Mouse (Mus musculus): Measurements from ENCODE around the gene Hcn1.

Gene Hcn1

DNA sequence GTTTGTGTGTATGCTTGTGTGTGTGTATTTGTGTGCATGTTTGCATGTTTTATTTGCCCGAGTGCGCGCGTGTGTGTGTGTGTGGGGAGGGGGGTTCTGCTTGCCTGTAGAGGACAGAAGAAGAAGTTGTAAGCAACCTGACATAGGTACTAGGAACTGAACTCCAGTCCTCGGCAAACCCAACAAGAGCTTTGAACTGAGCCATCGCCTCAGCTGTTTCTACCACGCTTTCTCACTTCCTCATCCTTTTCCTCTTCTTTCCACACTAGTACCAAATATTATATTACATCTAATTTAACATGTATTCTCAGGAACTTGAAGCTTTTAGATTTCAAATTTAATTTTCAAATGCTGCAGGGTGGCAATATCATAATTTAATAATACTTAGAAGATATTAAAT lies 236.1 kb downstream of the Hcn1 start:
- in situ Hi-C loops (cut with MboI; ENCODE audit: low pct_unique_long_range_greater_than_20kb in 1 of 2, low sequenced_read_pairs in 2 of 2, unreplicated experiment in 1 of 2) = no loop called here

DNA sequence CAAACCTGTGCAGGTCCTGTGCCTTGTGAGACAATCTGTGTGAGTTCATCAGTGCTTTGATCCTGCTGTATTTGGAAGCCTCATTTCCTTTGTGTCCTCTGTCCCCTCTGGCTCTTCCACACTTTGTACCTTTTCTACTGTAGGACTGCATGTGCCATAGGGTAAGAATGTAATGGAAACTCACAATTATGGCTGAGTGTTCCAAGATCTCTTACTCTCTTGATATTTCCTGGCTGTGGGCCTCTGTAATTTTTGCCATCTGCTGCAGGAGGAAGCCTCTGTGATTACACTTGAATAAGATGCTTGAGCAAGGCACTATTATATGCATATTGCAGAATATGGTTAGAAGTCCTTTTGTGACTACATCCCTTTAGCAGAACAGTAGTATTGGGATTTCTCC lies 240.2 kb downstream of the Hcn1 start:
- in situ Hi-C loops (cut with MboI; ENCODE audit: low pct_unique_long_range_greater_than_20kb in 1 of 2, low sequenced_read_pairs in 2 of 2, unreplicated experiment in 1 of 2) = no loop called here

DNA sequence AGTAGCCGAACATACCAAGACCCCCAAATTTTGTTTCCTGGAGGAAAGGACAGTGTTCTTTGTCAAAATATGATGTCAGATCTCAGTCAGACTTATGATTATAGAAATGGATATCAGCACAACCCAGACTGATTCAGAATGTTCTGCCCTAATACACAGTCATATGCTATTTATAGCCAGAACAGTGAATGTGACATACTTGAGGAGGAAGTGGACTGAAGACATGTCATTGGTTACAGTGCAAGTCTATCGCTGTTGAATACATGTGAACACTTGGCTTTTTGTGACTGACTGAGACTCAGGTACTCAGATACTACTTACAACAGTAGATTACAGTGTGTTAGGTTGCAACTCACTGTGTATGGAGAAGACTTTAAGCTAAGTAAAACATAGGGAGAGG lies 245.2 kb downstream of the Hcn1 start:
- in situ Hi-C loops (cut with MboI; ENCODE audit: low pct_unique_long_range_greater_than_20kb in 1 of 2, low sequenced_read_pairs in 2 of 2, unreplicated experiment in 1 of 2) = no loop called here

DNA sequence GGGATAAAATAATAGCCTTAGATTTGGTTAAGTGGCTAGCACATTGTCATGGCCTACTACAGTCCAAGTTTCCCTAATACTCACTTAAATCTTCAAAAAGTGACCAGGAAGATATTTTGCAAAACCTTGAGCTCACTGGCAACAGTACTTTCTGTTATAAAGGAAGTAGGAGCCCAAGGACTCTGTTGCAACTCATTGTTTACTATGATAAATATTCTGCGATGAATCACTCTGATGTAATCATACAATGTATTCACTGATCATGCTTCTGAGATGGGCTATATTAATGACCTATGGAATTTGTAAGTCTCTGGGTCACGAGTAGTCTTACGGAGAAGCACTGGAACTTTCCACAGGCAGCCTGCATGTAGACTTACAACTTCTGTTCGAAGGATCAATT lies 246.6 kb downstream of the Hcn1 start:
- in situ Hi-C loops (cut with MboI; ENCODE audit: low pct_unique_long_range_greater_than_20kb in 1 of 2, low sequenced_read_pairs in 2 of 2, unreplicated experiment in 1 of 2) = no loop called here

DNA sequence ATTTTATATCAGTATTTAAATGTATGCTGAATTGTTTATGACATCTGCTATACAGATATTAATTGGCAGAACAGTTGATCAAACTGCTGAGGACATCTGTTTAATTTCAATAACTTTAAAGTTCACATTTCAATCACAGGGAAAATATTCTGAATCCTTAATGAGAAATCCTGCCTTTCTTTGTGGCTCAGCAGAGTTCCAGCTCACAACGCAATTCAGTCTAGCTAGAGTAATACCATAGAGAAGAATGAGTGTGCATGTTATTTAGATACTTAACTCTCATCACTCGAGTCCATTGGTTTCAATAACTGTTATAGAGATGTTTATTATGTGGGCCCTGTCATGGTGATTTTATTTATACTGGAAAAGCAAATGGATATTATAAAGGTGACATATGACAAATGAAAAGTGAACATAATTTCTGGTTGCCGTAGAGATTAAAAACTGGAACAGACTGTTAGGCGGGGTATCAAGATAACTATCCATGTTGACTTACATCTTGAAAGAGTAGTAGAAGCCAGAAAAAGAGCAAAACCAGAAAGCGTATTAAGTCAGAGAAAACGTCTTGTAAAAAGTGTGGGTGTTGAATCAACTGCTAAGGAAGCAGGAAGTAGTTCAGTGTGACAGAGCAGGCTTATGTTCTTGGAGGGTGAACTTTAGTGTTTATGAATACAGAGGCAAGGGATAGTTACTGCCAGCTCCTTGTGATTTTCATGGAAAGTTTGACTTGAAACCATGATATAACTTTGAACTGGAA lies 250.0 kb downstream of the Hcn1 start:
- in situ Hi-C loops (cut with MboI; ENCODE audit: low pct_unique_long_range_greater_than_20kb in 1 of 2, low sequenced_read_pairs in 2 of 2, unreplicated experiment in 1 of 2) = no loop called here

DNA sequence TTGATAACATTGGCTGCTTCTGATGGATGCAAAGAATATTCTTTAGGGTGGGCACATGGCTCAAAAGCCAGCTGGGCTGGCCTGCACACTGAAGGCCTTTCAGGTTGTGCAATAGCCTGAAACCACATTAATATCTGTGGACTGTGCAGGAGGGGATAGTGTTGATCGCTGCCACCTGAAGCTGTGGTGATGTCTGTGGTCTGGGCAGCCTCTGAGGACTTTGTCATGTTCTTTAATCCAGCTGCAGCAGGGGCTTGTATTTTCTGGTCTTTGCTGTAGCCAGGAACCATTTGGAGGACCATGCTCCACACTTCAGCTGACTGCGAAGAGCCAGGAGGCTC lies 250.6 kb downstream of the Hcn1 start:
- in situ Hi-C loops (cut with MboI; ENCODE audit: low pct_unique_long_range_greater_than_20kb in 1 of 2, low sequenced_read_pairs in 2 of 2, unreplicated experiment in 1 of 2) = no loop called here

DNA sequence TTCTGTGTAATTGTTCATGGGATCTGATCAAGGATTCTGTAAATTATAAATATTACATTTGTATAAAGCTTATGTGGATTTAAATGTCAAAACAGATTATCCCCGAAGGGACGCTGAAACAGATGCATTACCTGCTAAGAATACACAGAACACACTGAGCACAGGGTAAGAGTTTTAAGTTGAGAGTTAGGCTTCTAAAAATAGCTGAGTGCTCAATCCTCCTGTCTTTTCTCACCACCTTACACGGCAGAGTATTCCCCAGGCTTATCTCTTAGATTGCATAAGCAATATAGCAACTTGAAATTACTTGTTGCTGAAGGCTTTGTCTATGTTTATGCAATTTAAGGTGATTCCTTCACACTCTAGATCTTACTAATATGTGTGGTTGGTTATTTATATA lies 256.3 kb downstream of the Hcn1 start:
- in situ Hi-C loops (cut with MboI; ENCODE audit: low pct_unique_long_range_greater_than_20kb in 1 of 2, low sequenced_read_pairs in 2 of 2, unreplicated experiment in 1 of 2) = no loop called here

DNA sequence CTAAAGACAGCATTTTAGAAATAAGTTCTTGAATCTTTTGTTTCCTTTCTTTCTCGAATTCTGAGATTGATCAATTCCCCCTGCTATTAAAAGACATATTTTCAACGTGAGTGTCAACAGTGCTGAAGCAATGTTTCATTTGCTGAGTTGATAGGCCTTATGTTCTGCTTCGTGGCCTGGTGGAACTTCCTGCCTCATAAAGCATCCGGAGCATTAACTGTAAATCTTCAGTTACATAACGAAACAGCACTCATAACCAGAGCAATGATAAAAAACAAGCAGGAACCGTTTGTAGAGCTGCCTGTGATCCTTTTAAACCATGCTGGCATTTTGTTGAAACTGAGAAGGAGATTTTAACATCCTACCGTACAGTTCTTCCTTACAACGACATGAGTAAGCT lies 275.7 kb downstream of the Hcn1 start:
- in situ Hi-C loops (cut with MboI; ENCODE audit: low pct_unique_long_range_greater_than_20kb in 1 of 2, low sequenced_read_pairs in 2 of 2, unreplicated experiment in 1 of 2) = no loop called here

DNA sequence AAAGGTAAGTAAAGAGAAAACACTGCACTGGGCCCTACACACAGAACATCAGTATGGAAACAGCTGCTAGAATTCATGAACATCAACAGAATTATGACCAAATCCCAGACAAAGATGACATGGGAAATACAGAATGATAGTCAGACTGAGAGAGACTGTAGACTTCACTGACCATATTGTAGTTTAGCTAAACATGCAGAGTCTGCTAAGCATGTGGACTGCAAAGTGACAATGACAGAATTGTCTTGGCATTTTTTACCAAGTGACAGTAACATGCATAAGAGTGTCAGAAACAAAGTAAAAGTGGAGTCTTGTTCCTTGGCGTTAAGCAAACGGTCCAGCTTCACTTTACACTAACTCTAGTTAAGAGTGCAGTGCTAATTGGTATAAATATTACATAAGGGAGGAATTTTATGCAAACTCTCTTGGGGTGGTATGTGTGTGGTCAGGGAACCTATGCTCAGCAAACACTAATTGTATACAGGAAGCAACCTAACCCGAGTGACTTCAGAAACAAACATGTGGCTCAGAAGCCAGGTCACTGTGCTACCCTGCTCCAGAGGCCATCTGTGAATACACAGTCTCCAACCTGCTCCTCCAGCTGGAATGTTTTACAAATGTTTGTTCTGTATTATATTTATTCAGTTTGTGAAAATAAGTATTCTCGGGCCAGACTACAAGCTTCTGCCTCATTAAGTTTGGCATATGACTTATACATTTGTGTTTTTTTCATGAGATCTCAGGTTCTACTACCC lies 278.5 kb downstream of the Hcn1 start:
- in situ Hi-C loops (cut with MboI; ENCODE audit: low pct_unique_long_range_greater_than_20kb in 1 of 2, low sequenced_read_pairs in 2 of 2, unreplicated experiment in 1 of 2) = no loop called here

DNA sequence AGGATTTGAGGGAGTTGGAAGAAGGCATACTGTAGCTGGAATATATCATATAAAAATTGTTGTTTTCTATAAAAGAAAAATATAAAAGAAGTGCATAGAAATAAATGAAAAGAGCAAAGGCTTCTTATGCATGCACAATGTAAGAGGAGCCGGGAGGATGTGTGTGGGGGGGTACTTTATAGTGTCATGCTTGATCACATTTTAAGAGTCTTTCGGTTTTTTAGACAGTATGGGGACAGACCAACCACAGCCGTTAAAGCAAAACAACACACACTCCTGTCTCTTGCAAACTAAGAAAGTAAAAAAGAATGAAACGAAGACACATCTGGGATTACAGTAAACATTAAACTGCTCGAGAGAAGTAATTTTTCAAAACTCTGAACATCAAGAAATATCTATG lies 290.0 kb downstream of the Hcn1 start:
- in situ Hi-C loops (cut with MboI; ENCODE audit: low pct_unique_long_range_greater_than_20kb in 1 of 2, low sequenced_read_pairs in 2 of 2, unreplicated experiment in 1 of 2) = no loop called here

DNA sequence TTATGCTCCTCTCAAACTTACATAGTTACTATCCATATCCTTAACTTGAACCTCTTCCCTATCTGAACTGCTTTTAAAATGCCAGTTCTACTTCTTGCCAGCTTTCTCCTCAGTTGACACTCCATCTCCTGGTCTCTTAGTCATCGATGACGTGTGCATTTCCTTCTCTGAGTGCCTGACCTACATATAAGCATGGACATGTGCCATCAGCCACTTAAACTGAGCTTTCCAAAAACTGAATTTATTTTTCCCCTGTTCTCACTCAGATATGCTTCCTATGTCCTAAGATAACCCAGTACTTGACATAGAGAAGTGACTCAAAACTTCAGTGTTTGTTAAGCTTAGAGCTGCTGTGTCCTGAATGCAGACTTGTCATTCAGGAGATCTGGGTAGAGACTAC lies 295.9 kb downstream of the Hcn1 start:
- in situ Hi-C loops (cut with MboI; ENCODE audit: low pct_unique_long_range_greater_than_20kb in 1 of 2, low sequenced_read_pairs in 2 of 2, unreplicated experiment in 1 of 2) = no loop called here

DNA sequence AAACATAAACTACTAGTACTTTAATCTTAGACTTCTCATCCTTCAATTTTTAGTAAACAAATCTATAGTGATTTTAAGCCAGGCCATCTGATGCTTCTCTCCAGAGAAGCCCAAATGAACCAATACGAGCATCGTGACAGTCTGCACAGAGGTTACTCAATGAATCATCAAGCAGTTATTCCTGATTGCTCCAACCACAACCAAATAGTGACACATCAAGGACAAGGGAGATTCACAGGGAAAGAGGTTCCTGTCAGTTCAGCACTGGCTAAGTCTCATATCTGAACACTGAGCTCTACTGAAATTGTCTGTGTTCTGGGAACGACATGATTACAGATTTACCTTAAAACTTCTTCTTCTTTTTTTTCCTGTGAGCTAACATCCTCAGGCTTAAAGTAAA lies 305.7 kb downstream of the Hcn1 start:
- in situ Hi-C loops (cut with MboI; ENCODE audit: low pct_unique_long_range_greater_than_20kb in 1 of 2, low sequenced_read_pairs in 2 of 2, unreplicated experiment in 1 of 2) = no loop called here

DNA sequence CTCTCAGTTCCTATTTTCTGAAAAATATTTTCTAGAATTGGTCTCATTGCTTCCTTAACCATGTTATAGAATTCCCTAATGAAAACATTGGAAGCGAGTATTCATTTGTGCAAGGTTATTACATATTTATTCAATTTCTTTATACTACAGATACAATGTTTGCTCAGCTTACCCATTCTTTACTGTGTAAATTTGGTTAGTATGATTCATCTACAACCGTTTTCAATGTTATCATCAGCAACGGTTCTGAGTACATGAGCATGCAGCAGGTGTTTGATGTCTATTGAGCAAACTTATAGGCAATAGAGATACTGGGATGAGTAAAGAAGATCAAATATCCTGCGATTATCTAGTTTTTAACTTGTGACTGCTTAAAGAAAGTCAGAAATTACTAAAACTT lies 327.6 kb downstream of the Hcn1 start:
- in situ Hi-C loops (cut with MboI; ENCODE audit: low pct_unique_long_range_greater_than_20kb in 1 of 2, low sequenced_read_pairs in 2 of 2, unreplicated experiment in 1 of 2) = no loop called here

DNA sequence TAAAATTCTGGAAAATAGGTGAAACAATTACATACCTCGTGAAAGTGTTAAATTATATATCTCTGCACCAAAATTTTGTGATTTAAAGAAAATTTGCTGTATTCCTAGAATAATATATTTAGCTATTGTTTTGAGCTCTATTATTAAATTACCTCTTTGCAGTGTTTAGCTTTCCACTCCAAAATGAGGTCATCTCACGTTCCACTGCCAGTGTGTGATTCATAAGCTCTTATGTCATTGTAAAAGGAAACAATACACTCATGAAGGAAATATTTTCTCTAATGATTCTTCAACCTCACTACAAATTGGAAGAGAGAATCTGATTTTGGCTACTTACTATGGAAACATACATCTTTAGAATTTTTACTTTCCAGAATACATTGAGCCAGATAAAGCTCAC lies 329.6 kb downstream of the Hcn1 start:
- in situ Hi-C loops (cut with MboI; ENCODE audit: low pct_unique_long_range_greater_than_20kb in 1 of 2, low sequenced_read_pairs in 2 of 2, unreplicated experiment in 1 of 2) = no loop called here

DNA sequence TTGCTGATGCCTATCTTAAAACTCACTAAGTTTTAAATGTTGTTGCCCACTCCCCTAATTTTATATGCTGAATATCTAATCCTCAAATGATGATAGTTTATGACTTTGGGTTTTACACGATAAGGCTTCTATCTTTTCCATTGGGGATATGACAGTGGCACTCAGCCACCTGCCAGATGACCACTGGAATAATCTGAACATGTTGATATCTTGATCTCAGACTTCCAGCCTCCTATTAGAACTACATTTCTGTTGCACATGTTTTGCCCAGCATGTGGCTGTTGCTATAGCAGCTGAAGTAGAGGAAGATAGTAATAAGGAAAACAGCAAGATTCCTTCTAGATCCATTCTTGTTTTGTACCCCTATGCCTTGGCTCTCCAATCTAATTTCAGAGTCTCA lies 336.6 kb downstream of the Hcn1 start:
- in situ Hi-C loops (cut with MboI; ENCODE audit: low pct_unique_long_range_greater_than_20kb in 1 of 2, low sequenced_read_pairs in 2 of 2, unreplicated experiment in 1 of 2) = no loop called here

DNA sequence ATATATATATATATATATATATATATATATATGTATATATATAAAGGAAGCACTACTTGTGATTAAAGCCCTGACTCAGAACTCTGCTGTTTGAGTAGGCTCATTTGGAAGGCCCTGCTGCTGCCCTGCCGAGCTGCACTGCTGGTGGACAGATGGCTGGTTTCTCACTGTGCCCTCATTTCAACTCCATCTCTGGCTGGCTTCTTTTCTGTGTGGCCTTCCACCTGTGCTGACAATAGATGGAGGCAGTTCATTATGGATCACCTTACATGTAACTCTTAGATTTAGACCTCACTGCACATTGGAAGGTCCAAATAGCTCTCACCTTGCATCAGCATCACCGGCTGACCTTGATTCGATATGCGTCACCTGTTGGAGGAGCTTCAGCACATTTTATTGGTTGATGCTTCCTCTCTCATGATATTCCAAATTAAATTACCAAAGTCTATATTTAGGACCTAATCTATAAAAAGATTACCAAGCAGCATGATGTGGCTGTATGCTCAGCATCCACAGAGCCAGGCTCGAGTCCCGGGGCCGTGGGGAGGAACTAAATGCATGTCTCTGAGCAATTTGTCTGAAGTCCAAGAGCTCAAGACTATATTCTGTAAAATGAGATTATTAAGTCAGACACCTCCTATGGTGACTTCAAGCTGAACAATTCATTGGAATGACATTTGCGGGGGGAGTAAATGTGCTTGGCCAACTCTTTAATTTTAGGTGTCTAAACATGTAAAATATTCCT lies 338.6 kb downstream of the Hcn1 start:
- in situ Hi-C loops (cut with MboI; ENCODE audit: low pct_unique_long_range_greater_than_20kb in 1 of 2, low sequenced_read_pairs in 2 of 2, unreplicated experiment in 1 of 2) = no loop called here

DNA sequence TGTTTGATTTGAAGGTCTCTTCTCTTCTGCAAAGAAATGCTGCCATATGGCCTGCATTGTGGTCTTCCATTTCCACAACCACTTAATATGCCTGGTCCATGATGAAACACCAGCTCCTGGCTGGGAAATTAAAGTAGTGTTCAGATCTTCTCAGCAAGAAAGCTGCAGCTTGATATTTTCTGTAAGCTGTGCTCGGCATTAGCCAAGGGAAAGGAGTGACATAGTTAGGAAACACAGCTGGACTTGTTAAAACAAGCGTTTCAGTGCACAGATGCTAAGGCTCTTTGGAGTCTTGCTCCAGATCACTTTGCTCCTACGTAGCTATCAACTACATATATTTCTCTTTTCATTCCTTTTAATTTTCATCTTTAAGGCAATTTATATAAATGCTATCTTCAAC lies 344.7 kb downstream of the Hcn1 start:
- in situ Hi-C loops (cut with MboI; ENCODE audit: low pct_unique_long_range_greater_than_20kb in 1 of 2, low sequenced_read_pairs in 2 of 2, unreplicated experiment in 1 of 2) = no loop called here

DNA sequence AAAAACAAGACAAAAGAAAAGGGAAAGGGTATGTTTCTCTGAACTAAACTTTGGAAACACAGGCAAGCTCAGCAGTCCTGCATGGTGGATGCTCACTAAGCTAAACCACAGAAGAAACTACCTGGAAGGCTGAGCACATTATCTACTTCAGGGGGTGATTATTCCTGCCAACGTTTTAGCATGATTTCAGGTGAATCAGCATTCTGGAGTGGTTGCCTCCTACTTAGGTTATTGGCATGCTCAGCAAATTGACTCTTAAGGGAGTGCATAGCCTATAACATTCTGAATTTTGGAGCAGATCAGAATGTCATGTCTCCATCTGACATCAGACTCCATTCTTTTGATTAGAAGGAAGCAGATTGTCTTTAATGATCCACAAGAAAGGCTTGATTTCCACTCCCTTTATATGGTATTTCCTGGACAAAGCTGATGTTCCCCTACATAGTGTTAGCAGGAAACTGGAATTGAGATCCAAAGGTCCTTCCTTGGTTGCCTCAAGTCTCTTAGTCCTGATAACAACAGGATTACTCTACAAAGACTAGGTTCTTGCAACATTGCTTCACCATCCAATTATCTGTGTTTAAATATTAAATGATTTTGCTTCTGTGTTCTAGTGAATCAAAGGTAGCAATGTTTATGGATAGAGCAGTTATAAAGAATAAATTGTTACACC lies 345.7 kb downstream of the Hcn1 start:
- in situ Hi-C loops (cut with MboI; ENCODE audit: low pct_unique_long_range_greater_than_20kb in 1 of 2, low sequenced_read_pairs in 2 of 2, unreplicated experiment in 1 of 2) = no loop called here
